Mouse (Mus musculus) megakaryocyte-erythroid progenitor cell, adult 5-6 weeks (primary cell): ENCODE data around the gene Acmsd. TPM values are rescaled to one million over a fixed set of nuclear protein-coding genes. Genes with fewer than 3 reads are reported as not detected.
"Not testable (repeated sequence)": the region's sequence is repeated elsewhere in the genome, so short reads cannot be mapped to it uniquely, and the experiment has no call there.

ENCODE experiments used
- ATAC-seq: replicated peaks from 2 replicates; pipeline ENCODE4 v1.8.0; 2016; ENCODE audit warnings: mild to moderate bottlenecking, inconsistent platforms; ENCODE audit not compliant: severe bottlenecking, poor library complexity, low FRiP score, low TSS enrichment
- total RNA-seq, 2 experiments: library from RNA; stranded (forward) in 1 of 2; stranded (reverse) in 1 of 2; fragments of 200-1000, 215-1000 nt in 1 of 2; fragments of >200 nt in 1 of 2; fragmentation: Nextera tagmentation in 1 of 2; gene quantifications; 2 replicates each; pipeline ENCODE4 v1.2.3; 2014 to 2017

Acmsd gene
- total RNA-seq (2014; fragmentation: Nextera tagmentation) (5.9 and 14.7 TPM in 2 replicates), total RNA-seq (2017) (11.5 and 14.7 TPM in 2 replicates)

DNA sequence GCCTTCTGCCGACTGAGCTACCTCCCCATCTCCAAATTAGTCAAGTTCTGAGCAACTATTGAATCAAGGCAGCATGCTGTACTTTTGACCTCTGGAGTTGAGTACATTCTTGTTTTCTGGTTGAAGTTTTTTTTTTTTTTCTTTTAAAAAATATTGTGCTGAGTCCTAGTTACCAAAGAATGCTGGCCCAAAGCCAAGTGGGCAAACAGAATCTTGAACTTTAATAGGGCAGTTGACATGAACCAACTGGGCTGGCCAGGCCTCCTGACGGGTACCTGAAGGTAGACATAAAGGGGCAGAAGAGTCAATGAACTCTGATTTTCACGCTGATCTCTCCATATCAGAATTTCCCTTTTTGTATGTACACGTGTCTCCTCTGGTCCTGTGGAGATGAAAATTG, at the start of gene Acmsd:
Acmsd (plus strand) TSS at position 318 of the 400 bp plus-strand sequence.
- no peak for ATAC-seq

DNA sequence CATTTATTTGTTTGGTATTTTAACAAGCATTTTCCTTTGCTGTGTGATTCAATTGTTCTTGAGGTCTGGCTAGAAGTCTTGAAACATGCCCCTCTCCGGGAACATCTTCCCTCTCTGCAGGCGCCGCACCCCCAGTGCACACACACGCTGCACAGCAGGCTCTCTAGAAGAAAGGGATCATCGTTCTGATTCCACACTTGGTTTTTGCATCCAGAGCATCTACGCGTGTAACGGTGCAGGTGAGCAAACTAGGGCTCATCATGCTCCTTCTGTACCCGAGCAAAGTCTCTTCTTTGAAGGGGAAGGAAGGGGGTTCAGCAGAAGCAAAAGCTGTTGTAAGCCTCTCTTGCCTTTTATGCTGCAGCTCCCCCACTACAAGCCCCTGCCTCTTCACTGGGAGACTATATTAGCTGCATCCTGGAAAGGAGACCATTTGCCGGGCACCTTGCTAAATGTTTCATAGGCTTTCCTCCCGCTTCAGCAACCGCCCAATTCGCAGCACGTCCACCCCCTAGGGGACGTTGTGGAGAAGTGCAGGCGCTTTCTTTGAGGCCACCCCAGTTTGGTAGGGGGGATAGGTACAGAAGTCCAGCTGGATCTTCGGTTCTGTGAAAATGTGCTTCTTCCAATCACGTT, 49.6 kb upstream of the Acmsd start, which contains the start of gene Tmem163:
Tmem163 (minus strand) TSS at position 51 of the 636 bp plus-strand sequence.
- peak; percentile 81 for ATAC-seq

DNA sequence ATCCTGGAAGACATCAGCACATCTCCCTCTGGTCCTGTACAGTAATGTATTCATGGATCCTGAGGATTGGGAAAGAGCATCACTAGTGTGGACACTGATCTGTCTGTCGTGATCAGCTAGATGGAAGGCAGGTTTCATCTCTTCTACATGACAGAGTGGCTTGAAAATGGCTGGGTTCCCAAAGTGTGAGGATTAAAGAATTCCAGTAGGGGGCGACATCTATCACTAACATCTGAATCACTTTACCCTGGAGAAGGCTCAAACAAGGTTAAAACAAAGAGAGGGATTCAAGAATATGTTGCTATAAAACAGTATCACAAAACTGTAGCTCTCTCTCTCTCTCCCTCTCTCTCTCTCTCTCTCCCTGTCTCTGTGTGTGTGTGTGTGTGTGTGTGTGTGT, 32.7 kb upstream of the Acmsd start:
- ATAC-seq: peak; percentile 82

DNA sequence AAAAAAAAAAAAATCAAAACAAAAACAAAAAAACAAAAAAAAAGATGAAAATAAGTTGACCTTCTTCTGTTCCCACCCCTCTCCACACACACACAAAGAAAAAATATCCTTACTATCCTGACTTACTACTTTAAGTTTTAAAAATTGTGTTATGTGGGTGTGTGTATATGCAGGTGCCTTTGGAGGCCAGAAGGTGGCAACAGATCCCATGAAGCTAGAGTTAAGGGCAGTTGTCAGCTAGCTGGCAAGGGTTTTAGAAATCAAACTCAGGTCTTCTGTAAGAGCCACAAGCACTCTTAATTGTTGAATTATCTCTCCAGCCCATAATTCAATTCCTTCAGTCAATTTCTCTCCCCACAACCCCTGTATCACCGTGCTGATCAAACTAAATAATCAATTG, 27.0 kb upstream of the Acmsd start:
- ATAC-seq: peak; percentile 87

DNA sequence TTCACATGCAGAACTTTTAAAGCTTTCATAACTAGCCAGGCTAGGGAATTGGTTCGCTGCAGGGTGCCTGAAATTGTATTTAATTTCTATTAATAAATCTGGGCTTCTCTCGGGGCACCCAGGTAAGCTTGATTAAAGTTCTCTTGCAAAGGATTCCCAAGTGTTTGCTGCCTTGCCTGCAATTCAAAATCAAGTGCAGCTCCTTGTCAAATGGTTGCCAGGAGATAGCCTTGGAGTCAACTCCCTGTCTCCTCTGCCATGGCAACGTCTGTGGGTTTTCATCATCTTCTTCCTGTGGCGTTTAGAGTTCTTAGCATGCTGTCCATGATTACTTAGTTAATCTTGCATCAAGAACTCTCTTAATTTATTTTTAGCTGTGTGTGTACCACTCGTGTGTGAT, 22.9 kb upstream of the Acmsd start:
- no peak for ATAC-seq

DNA sequence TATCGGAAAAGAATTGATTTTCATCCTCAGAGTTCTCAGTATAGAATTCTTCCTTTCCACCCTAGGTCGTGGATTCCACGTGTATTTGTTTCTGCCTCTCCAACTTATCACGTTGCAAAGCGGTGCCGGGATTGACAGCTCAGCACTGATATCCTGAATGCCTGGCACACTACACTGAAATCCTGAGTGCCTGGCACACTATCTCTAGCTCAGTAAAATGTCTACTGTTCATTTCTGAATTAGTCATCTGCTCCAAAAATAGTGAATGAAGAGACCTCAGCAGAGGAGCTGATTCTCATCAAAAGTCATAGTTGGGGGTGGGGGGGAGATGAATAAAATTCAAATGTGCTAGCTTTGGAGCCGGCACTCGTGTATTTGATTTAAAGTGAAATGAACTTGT, 12.8 kb upstream of the Acmsd start:
- ATAC-seq: no peak

DNA sequence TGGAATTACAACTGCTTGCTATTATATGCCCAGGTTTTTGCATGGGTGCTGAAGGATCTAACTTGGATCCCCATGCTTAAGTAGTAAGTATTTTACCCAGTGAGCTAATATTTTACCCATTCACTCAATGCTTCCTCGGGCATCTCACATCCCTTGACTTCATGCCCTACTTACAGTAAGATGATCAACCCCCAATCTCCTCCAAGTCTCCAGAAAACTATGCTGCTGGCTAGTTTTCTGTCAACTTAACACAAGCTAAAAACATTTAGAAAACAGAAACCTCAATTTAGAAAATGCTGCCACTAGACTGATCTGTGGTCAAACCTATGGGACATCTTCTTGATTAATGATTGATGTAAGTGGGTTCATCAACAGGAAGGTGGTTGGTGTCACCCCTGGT, 10.9 kb upstream of the Acmsd start:
- ATAC-seq: no peak

DNA sequence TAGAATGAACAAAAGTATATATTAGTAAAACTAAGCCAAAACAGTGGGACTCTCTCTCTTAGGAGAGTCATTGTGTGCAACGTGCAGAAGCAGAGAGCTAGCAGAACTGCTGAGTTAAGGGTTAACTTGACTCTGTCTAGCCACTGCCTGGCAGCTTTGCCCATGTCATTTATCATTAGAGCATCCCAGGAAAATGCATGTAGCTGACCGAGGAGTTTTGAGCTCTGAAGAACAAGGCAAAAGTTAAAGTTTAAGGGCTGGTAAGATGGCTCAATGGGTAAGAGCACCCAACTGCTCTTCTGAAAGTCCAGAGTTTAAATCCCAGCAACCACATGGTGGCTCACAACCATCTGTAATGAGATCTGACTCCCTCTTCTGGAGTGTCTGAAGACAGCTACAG, 5.6 kb upstream of the Acmsd start:
- ATAC-seq: no peak

DNA sequence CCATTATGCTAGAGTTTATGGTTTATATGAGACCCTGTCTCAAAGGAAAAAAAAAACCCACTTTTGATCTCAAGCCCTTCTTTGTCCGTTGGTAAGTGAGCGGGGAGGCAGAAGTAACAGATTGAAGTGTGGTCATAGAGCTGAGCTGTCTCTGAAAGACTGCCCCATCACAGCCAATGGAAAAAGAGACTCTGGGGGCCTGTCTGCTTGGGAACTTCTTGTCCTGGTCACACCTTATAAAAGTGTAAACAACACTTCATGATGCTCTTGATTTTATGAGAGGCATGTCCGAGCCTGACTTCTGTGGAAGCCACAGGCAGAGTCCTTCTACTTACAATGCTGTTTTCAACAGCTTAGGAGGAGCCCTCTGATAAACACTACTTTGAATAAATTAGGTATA, 1.9 kb downstream of the Acmsd start:
- no peak for ATAC-seq

DNA sequence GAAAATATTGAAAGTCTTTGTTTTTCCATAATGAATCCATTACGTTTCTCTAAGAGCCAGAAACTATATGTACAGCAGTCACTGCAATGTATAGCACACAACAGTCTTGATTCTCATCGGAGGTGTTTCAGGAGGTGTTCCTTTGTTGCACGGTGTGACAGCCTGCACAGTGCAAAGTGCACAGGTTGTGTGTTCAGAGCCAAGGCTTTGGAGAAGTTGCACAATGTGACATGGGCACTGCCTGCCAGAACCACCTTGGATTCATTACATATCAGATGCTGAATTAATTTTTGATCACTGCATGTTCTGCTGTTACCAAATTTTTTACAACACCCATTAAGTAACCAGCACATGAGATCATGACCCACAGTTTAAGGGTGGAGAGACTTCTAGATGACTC, 3.2 kb downstream of the Acmsd start:
- no peak for ATAC-seq

DNA sequence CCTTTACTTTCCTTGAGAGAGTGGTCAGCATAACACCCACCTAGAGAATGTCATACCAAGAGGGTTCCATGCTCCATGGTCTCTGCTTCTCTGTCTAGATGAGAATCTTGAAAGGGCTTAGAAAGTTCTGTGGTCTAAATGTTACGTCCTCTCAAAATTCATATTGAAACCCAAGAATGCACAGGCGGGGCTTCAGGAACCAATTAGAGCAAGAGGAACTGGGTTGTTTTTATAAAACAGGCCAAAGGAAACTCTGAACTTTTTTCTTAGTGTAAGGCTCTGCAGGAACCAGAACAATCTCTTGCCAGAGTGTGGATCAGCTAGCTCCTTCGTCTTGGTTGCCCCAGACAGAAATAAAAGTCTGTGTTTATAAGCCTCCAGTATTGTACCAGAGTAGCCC, 3.6 kb downstream of the Acmsd start:
- ATAC-seq: no peak

DNA sequence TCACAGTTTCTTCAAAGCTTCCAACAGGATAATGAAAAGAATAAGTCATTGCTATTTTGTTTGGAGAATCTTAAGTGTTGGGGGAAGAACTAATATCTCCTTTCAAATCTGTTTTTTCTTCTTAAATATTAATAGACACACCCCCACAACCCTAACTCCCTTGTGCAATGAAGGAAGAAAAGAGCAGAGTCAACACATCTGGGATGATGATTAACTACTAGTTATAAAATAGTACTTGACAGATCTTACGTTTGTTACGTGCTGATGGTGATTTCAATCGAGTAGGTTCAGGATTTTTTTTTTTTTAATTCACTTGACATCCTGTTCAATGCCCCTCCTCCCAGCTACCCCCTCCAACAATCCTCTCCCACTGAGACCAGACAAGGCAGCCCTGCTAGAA, 6.1 kb downstream of the Acmsd start:
- no peak for ATAC-seq

DNA sequence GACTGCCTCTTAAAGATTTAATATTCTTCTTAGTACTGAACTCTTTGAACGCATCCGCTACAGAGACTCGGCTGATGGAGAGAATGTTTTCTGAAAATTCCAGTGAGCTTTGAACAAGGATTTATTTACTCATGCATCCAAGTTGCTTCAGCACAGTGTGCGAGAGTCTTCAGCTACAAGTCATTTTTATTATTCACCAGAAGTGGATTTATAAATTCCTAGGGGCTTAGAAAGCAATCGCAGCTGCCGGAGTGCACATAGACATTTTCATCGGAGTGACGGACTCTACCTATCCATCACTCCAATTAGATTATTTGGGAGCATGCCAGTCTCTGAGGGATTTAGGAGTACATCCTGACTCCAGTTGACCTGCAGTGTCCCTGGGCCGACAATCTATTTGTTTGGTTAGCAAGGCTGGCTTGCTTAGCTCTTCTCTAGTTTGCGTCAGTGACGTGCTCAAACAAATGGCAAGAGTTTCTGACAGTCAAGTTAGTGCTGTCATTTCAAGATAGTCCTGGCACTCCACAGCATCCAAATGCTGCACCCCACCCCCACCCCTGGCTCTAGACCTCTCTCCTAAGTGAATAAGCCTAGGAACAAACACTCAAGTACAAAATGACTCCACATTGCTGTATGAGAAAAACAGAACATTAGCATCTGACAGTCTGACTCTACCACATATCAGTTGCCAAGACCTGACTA, 21.3 kb downstream of the Acmsd start:
- ATAC-seq: no peak

DNA sequence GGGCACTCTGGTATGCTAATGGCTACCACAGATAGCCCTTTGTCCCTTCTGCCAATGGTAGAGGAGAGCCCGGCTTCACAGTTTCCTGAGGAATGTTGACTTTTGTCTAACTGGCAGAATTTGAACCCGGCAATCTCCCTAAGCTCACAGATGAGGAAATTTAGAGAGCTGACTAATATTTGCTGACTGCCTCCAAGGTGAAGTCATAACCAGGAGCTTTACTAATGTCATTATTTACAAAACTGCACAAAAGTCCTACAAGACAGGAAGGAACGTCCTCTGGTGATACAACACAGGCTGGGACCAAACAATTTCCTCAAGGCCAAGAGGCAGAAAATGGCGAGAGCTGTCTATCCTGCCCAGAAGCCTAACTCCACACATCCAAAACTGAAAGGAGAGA, 26.6 kb downstream of the Acmsd start:
- ATAC-seq: peak; percentile 5; the same call in 1 of the 2 replicates

DNA sequence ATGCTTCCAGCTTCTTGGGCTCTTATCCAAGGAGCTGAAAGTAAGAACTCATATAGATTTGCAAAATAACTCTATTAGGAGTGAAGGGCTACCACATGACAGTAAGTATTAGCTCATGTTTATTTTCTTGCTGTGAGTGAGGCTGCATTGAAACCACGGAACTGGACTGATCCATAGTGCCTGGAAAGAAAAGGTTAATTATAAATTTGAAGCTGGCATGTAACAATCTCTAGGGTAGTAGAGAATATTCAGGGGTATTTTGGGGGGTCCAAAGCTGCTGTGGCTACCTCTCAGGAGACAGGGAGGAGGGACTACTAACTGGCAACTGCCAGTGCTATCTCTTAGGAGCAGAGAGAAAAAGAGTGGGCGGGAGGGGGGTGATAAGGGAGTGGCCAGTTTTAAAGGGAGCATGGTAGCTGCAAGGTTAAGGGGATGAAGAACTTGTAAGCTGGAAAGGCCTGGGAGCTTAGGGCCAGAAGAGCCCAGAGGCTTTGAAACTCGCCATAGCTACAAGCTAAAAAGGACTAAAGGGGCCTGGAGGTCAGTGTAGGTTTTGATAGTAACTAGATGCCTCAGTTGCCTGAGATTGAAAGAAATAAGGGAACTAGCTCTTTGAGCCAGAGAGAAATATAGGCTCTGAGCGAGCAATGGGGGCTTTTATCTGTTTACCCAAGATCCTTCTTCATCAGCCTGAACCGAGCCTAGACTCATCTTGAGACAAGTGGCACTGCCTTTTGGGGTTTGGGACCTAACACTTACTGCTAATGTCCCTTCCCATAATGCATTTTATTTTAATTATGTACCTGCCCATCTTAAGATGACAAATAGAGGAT, 27.3 kb downstream of the Acmsd start:
- ATAC-seq: peak; percentile 97

DNA sequence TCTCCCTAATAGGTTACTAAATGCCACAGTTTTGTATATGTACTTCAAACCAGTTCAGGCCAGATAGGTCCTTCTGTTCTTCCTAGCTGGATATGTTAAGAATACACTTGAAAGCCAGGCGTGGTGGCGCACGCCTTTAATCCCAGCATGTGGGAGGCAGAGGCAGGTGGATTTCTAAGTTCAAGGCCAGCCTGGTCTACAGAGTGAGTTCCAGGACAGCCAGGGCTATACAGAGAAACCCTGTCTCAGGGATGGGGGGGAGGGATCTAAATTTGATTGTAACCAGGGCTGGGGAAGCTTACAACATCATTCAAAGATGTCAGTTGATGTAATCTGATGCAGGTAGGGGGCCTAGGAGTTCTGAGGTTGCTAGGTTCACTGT, 27.9 kb downstream of the Acmsd start:
- ATAC-seq: not testable (repeated sequence)

DNA sequence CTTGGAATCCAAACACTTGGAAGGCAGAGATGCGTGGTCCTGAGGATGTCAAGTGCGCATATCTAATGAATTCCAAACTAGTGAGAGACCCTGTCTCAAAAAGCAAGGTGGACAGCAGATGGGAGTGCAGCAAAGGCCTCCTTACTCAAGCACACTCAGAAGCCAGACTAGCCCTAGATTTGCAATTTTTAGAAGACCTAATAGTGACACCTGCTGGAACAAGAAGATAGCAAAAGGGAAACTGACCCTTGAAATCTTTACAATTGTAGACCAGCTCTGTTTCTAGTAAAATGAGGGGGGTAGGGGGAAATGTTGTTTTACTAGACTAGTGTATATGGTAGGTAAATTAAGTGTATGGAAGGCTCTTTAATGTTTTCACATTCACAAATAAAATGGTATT, 36.3 kb downstream of the Acmsd start:
- peak; percentile 77 for ATAC-seq

DNA sequence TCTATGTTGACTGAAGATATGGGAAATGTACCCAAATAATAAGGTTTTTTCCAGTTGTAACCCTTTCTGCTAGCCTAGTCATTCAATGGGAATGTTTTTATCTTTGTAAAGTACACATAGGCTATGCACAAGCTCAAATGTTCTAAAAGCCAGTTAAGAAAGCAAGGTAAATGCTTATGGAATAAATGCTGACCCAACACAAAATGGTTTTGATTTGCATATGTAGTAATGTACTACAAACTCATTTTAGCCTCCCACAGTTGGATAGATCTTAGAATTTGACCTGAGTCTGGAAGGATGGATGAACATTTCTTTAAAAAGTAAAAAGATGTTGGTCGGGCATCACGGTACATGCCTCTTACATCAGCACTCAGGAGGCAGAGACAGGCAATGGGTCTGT, 37.5 kb downstream of the Acmsd start:
- ATAC-seq: no peak

DNA sequence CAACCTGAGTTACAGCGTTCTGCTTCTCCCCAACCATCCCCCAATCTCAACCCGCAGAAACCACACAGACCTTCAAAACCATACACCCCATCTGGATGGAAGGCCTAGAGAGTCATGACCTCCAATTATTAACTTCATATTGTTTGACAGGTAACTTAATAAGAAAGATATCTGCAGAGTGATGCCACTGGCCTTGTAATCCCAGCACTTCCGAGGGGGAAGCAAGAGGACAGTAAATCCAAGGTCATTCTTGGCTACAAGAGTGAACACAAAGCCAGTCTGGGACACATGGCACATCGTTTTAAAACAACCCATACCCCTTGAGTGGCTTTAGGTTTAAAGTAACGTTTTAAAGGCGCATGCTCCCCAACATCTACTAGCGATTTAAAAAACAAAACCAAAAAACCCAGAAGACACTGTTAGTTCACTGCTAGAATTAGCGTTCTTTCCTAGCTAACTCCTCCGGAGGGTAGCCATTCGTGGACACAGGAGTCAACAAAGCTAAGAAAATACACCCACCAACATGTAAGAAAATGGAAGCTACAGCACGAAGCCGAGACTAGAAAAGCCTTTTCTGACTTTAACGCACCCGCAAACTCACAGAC, 44.1 kb downstream of the Acmsd start:
- ATAC-seq: peak; percentile 17; the same call in 1 of the 2 replicates
